Mouse (Mus musculus) liver, adult 2 months (tissue): Measurements from ENCODE around the gene Crebrf. TPM values are rescaled to one million over a fixed set of nuclear protein-coding genes. Genes with fewer than 3 reads are reported as not detected.

ENCODE experiments used
- DNase-seq: peaks from one replicate; pipeline ENCODE4 v3.0.0-alpha.2; 2011; ENCODE audit warnings: low read depth, low spot score; ENCODE audit errors: extremely low read depth
- H3K27ac ChIP-seq: fragments of 200-500 bp; replicated peaks from 2 replicates; pipeline ENCODE4 v1.5.1; 2012; ENCODE audit warnings: low read depth, mild to moderate bottlenecking, control low read depth, inconsistent platforms, low read length; ENCODE audit not compliant: insufficient read depth
- H3K27me3 ChIP-seq: fragments of 200-500 bp; 2 replicates; pipeline ENCODE4 v1.6.1; 2012; ENCODE audit warnings: mild to moderate bottlenecking, moderate library complexity, low read length, inconsistent platforms; ENCODE audit not compliant: control insufficient read depth, insufficient read depth
- H3K36me3 ChIP-seq: fragments of 200-500 bp; 2 replicates; pipeline ENCODE4 v1.6.1; 2012; ENCODE audit warnings: low read length, inconsistent platforms; ENCODE audit not compliant: control insufficient read depth, insufficient read depth
- H3K4me1 ChIP-seq: fragments of 200-500 bp; 2 replicates; pipeline ENCODE4 v1.6.1; 2011; ENCODE audit warnings: low read length; ENCODE audit not compliant: control insufficient read depth, insufficient read depth
- H3K4me3 ChIP-seq: fragments of 200-500 bp; 2 replicates; pipeline ENCODE4 v1.5.1; 2011; ENCODE audit warnings: low read depth, mild to moderate bottlenecking, control low read depth, low read length, moderate library complexity; ENCODE audit not compliant: insufficient read depth
- H3K79me2 ChIP-seq: fragments of 200-500 bp; 2 replicates; pipeline ENCODE4 v1.6.1; 2012; ENCODE audit warnings: inconsistent platforms, mild to moderate bottlenecking, low read length, moderate library complexity; ENCODE audit not compliant: control insufficient read depth, insufficient read depth
- H3K9ac ChIP-seq: fragments of 200-500 bp; 2 replicates; pipeline ENCODE4 v1.6.1; 2012; ENCODE audit warnings: low read depth, mild to moderate bottlenecking, control low read depth, inconsistent platforms, low read length
- CTCF ChIP-seq: fragments of 200-500 bp; IDR thresholded peaks from 2 replicates; pipeline ENCODE4 v1.5.1; 2011; ENCODE audit warnings: low read depth, low read length, control low read depth
- POLR2A ChIP-seq: fragments of 200-500 bp; IDR thresholded peaks from 2 replicates; pipeline ENCODE4 v1.6.1; 2011; ENCODE audit warnings: low read length, control low read depth; ENCODE audit not compliant: insufficient read depth; ENCODE audit errors: extremely low read depth
- WGBS: fragments of 180-500 bp; shearing (Covaris S2); methylation state at CpG from one replicate; pipeline ENCODE4 v1.1.7; 2018; 5-methylcytosine and 5-hydroxymethylcytosine counted together
- polyA plus RNA-seq: library from polyadenylated mRNA; depleted of rRNA; stranded (reverse); fragments of >200 nt; gene quantifications from 2 replicates; pipeline ENCODE4 v1.2.3, GENCODE M21; 2012
- total RNA-seq: library from RNA; depleted of rRNA; stranded (reverse); fragments of >200 nt; gene quantifications from 2 replicates; pipeline ENCODE4 v1.2.3, GENCODE M21; 2014

Crebrf gene
- total and polyA plus RNA-seq, 2 experiments = 1.4 to 37.0 TPM

DNA sequence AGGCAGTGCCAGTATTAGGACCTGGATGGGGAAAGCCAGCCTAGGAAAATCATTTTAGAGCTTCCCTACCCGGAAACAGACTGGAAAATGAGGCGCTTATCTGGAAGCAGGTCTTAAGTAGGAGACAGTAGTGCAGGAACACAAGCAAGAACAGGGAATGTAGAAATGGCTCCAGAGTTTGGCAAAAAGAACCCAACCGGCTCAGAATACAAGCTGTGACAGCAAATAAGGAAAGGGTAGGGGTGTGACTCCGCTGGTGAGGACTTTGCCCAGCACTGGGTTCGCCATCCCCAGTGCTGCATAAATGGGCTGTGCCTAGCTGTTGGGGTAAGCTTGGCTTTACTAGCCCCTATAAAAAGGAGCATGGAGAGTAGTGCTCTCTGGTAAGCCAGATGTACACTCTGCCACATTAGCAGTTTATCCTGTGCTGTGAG is 66.2 kb downstream of the Crebrf start:
- peak overlapping the region; percentile 78 for H3K9ac ChIP-seq
- H3K4me3 ChIP-seq = peak overlapping the region; percentile 77
- H3K79me2 ChIP-seq = peaks cover 5% of the 10 kb centered on the region; the same call in 1 of the 2 replicates
- H3K36me3 ChIP-seq = peaks cover 13% of the 10 kb centered on the region; the same call in 1 of the 2 replicates
- 6% methylated on average over 5 of the region's 5 CpGs for WGBS
- DNase-seq = peak; percentile 88
- H3K27ac ChIP-seq = peak overlapping the region; percentile 97
- TF ChIP-seq CTCF = no peak
- no peak for TF ChIP-seq POLR2A
- peaks cover 4% of the 10 kb centered on the region for H3K4me1 ChIP-seq
- no peaks in the 10 kb centered on the region for H3K27me3 ChIP-seq

GRCm38 (mm10) chr17:26784525-26784924 is 69.1 kb downstream of the Crebrf start:
- Histone ChIP-seq H3K36me3 (peaks cover 27% of the 10 kb centered on the region), H3K9ac (no peak overlapping the region), H3K27ac (no peak overlapping the region), H3K27me3 (no peaks in the 10 kb centered on the region), H3K79me2 (peaks cover 5% of the 10 kb centered on the region; the same call in 1 of the 2 replicates), H3K4me3 (no peak overlapping the region), H3K4me1 (peaks cover 4% of the 10 kb centered on the region)
- WGBS = 94% methylated on average over 8 of the region's 8 CpGs
- no peak for DNase-seq
- TF ChIP-seq CTCF (no peak), POLR2A (no peak)

DNA sequence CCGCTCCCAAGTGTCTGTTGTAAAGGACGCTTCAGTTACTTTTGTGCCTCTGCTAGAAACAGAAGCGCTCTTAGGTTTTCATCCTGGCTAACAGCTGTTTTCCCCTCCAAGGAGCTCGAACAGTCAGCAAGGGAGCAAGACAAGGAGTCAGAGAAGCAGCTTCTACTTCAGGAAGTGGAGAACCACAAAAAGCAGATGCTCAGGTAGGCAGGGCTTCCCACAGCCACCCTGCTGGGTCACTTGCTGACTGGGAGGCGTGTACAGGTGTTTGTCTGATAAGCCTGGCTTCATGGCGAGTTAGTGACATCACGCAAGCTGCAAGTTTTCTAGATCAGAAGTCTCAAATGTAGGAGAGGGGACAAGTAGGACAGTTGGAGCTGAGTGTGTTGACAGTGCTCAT is 71.1 kb downstream of the Crebrf start:
- 94% methylated on average over 7 of the region's 7 CpGs for WGBS
- Histone ChIP-seq H3K4me3 (no peak overlapping the region), H3K79me2 (peaks cover 5% of the 10 kb centered on the region; the same call in 1 of the 2 replicates), H3K27me3 (no peaks in the 10 kb centered on the region), H3K9ac (no peak overlapping the region), H3K4me1 (peaks cover 2% of the 10 kb centered on the region), H3K27ac (no peak overlapping the region), H3K36me3 (peaks cover 37% of the 10 kb centered on the region)
- DNase-seq = no peak
- TF ChIP-seq POLR2A (no peak), CTCF (no peak)

DNA sequence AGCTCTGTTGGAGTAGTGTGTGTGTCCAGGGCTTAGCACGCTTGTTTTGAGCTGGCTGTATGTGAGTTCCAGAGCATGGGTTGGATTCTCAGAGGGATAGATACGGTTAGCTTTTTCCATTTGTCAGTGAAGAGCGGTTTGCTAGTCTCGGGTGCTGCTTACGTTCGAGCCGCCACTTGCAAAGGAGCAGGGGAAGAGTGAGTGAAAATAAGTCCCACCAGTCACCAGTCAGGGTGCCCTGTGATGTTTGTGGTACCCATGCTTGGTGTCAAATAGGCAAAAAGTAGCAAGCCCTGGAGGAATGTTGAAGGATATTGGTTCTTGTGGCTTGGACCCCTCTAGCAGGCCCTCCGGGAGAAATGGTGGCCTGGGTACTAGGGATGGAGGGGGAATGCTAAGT is 73.5 kb downstream of the Crebrf start:
- no peaks in the 10 kb centered on the region for H3K4me1 ChIP-seq
- H3K36me3 ChIP-seq = peaks cover 39% of the 10 kb centered on the region
- no peak for DNase-seq
- H3K27ac ChIP-seq = no peak overlapping the region
- no peak overlapping the region for H3K4me3 ChIP-seq
- 97% methylated on average over 8 of the region's 8 CpGs for WGBS
- no peaks in the 10 kb centered on the region for H3K27me3 ChIP-seq
- no peaks in the 10 kb centered on the region for H3K79me2 ChIP-seq
- no peak for TF ChIP-seq CTCF
- TF ChIP-seq POLR2A = no peak
- H3K9ac ChIP-seq = no peak overlapping the region

DNA sequence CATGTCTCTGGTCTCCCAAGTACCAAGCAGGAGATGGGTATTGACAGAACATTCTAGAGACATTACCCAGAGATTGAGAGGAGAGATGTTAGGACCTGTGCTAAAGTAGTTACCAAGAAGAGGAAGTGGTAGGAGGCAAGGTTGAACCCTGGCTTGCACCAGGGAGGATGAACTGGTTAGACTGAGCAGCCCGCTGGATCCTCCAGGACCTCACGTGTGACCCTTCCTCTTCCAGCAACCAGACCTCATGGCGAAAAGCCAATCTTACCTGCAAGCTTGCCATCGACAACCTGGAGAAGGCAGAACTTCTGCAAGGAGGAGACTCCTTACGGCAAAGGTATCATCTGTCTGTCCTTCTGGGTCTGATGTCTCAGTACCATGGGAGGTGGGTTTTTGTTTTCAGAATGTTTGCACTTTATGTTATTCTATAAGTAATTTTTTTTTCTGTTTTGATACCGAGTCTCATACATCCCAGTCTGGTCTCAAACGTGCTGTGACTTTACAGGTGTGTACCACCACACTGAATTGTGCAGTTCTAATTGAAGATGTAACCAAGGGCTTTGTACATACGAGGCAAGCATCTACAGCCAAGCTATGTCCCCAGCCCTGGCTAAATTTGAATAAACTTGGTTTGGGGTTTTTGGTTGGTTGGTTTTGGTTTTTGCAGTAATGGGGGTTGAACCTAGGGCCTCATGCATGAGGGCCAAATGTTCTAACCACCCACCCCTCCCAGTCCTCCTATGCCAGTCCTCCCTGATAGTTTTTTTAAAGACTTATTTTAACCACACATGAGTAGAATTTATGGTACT is 74.2 kb downstream of the Crebrf start:
- Histone ChIP-seq H3K4me1 (no peaks in the 10 kb centered on the region), H3K4me3 (no peak overlapping the region), H3K79me2 (no peaks in the 10 kb centered on the region), H3K27ac (no peak overlapping the region), H3K27me3 (no peaks in the 10 kb centered on the region), H3K9ac (no peak overlapping the region), H3K36me3 (peaks cover 36% of the 10 kb centered on the region)
- no peak for TF ChIP-seq CTCF
- TF ChIP-seq POLR2A = no peak
- 90% methylated on average over 8 of the region's 8 CpGs for WGBS
- no peak for DNase-seq
